Mouse (Mus musculus): ENCODE measurements around the gene Clpb.
A peak's percentile ranks its signal among the peaks of the same experiment; 100 is the strongest.

Clpb gene

GRCm38 (mm10) chr7:101821571-101822501, 158.4 kb downstream of the Clpb start:
- peak in 1 of 2 experiments; percentile 49 for DNase-seq (ENCODE audit: low spot score in 2 of 2)

DNA sequence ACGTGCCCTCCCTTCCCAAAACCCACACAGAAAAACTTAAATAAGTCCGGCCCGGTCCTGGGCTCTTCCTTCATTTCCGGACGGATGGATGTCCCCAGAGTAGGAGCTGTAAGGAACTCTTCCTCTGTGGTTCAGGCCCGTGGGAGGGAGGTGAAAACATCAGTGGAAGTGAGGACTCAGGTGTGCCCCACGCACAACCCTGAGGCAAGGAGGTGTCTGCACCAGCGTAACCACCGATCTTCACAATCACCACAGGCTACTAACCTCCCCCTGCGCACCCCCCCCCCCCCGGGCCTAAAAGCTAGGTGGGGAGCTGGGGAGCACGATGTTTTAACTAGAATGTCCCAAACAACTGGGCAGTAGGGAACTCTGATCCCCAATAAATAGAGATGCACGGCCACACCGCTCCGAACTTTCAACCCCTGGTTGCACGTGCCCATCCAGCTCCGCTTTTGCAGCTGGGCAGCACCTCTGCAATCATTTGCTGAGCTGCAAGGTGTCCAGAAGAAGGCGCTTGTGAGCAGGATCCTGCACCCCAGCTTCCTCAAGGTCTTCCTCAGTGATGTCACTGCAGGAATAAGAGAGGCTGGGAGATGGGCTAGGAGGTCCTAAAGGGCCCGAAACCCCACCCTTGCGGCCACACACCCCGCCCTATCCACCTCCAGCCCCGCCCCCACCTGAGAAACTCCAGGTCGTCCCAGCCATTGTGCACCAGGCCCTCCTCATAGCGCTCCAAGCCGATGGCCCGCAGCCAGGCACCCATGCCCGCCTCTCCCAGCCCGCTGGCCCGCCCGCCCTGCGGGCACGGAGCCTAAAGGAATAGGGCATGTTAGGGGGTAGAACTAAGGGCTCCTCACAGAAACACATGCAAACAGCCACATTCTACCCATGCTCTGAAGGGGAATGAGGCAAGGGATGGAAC, 159.7 kb downstream of the Clpb start:
- no peak for DNase-seq (ENCODE audit: low spot score in 2 of 2)

GRCm38 (mm10) chr7:101823758-101824630, 160.6 kb downstream of the Clpb start:
- no peak for DNase-seq (ENCODE audit: low spot score in 2 of 2)

DNA sequence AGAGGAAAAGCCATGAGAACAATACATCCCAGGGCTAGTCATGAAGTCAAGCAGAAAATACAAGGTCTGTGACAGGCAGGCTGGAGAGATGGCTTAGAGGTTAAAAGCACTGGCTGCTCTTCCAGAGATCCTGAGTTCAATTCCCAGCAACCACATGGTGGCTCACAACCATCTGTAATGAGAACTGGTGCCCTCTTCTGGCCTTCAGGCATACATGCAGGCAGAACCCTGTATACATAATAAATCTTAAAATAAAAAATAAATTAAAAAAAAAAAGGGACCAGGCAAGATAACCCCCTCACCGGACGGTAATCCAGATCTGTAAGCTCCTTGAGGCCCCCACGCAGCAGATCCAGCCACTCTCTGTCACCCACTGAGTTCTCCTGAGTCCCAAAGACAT, 166.9 kb downstream of the Clpb start:
- no peak for DNase-seq (ENCODE audit: low spot score in 2 of 2)

- no peak for DNase-seq (ENCODE audit: low spot score in 2 of 2)
Observed at GRCm38 (mm10) chr7:101831437-101831836, 168.0 kb downstream of the Clpb start.

DNA sequence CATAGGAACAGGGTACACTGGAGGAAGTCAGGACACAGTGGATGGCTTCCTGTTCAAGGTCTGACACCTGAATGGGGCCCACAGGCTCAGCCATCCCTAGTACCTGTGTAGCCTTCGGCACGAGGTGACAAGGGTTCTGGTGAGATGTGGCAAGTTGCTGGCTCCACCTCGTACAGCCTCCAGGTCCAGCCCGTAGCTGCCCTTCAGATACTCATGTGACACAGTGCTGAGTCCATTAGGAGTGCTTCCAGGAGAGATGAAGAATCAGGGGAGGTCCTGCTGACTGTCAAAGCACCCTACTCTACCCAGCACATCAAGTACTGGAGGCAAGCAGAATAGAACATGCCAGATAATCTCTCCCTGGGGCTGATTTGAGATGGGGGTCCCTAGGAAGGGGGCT, 168.9 kb downstream of the Clpb start:
- DNase-seq (ENCODE audit: low spot score in 2 of 2), result no peak

DNA sequence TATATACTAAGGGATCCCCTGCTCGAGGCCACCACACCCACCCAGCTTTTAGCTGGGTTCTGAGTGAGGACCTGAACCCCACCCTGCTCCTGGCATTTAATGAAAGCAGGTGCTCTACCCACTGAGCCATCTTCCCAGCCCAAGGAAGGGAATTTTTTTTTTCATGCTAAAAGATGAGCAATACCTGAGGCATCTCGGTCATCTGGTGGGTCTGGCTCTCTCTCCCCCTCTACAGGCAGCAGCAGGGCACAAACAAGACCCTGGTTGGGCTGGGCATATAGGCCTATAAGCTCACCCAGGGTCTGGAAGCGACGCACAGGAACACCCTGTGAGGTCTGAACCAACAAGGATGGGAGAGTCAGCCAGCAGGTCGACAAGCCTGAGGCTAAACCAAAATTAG, 169.9 kb downstream of the Clpb start:
- DNase-seq (ENCODE audit: low spot score in 2 of 2), result no peak

DNA sequence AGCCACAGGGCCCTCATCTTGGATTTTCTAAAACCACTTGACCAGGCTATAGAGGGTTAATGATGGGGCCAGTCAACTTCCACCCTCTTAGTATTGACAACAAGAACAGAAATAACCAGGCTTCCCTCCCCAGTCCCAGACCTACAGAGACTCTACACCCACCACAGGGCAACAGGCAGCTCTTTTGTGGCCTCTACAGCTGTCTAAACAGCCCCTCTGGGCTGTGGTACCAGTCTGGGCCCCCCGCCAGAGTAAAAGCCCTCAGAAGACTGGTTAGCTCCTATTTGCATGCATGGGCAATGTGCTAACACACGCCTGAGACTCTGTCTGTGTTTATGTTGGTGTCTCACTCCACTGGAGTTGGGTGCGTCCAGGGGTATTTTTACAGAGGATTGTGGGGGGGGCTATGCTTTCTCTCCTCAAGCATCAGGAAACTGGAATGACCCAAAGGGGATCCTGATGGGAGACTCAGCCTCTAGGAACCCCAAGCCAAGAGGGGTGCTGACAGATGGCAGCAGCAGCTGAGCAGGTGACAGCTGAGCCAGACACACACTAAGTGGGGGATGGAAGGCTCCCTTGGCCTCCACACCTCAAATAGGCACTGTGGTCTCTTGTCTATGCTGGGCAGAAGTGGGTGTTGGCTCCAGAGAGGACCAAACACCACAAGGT, 170.6 kb downstream of the Clpb start:
- no peak for DNase-seq (ENCODE audit: low spot score in 2 of 2)

DNA sequence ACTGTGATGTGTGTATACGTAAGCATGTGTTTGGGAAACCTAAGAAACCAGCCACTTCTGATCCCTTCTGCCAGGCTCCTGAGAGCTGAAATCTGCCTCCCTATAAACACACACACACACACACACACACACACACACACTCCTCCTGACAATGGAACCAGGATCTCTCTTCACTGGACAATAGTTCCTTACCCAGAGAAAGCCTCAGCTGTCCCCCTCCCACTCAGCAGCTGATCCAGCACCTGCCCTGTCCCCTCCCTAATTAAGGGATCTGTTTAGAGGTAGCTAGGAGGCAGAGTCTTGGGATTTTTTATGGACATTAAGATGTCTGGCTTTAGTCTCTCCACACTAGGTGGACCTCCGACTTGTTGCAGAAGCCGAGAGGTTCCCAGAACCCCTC, 171.5 kb downstream of the Clpb start:
- no peak for DNase-seq (ENCODE audit: low spot score in 2 of 2)

DNA sequence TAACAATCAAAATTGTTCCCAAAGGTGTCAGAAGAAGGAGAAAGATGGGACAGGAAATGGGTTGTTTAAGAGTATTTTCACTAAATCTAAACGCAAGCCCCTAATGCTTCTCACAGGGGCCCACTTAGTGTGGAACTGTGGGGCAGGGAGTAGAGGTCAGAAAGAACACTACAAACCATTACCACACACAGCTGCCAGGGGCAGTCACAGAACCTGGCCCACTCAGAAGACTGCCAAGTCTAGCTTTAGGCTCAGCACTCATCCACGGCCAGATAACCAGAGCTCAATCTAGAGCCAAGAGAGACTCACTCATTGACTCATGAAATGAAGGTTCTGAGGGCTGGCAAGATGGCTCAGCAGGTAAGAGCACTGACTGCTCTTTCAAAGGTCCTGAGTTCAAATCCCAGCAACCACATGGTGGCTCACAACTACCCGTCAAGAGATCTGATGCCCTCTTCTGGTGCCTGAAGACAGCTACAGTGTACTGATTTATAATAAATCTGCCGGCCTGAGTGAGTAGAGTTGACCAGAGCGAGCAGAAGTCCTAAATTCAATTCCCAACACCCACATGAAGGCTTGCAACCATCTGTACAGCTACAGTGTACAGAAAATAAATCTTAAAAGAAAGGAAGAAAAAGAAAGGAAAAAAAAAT, 172.2 kb downstream of the Clpb start:
- no peak for DNase-seq (ENCODE audit: low spot score in 2 of 2)

- DNase-seq (ENCODE audit: low spot score in 2 of 2), result peak; percentile 52 to 73
Observed at GRCm38 (mm10) chr7:101836271-101837153, 173.1 kb downstream of the Clpb start.

DNA sequence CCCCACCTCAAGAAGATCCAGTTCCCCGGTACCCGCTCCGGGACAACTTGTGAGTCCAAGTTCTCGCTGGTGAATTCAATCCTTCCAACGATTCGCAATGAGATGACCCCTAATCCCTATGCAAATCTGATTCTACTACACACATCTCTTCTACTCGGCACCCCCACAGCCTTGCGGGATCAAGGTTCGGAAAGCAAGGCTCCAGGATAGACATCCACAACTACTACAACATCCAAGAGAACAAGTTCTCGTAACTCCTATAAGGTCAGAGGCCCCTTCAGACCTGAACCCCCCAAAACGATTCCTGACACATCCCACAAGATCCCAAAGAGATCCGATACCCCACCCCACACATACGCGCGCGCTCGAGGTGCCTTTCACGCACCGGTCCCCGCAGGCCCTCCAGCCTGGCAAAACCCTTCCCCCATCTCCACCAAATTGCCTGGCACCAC, 173.7 kb downstream of the Clpb start:
- DNase-seq (ENCODE audit: low spot score in 2 of 2), result peak in 1 of 2 experiments; percentile 46

DNA sequence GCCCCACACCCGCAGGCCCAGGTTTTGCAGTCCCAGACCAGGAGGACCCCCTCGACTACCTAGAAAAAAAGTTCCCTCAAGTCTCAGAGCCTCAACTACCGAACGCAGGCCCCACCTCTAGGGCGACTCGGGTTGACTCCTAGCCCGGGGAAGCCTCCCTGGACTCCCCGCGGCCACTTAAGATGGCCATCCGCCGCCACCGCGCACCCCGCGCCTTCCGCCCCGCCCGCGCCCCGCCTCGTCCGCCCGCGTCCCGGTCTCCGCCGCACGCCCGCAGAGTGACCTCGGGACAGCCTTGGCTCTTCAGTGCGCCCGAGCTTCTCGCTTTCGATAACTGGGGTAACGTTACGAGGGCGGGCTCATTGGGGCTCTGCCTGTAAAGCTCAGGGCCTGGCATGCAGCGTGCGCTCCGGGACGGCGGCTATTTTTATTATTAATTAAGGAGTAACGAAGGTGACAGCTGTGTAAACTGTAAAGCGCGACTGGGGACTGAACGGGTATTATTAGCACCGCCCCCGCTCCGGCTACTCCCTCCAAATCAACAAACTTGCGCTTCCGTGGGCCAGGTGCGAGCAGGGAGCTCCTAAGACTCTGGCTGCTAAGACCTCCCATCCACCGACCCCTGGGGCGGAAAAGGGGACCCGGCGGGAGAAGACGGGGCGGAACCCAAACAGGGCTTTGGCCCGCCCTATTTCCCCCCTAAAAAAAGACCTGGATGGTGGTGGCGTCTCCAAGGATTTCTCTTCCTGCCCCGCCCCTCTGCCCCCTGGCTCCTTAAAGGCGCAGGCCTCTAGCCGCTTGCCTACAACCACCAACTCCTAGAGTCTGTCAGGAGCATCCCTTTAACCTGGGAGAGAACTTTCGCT, 174.4 kb downstream of the Clpb start, which contains the start of gene Inppl1:
Gene Inppl1, minus strand, starts transcription at position 624 of the 866 bp plus-strand sequence.
- DNase-seq (ENCODE audit: low spot score in 2 of 2), result peak; percentile 82 to 86

GRCm38 (mm10) chr7:101844186-101844585, 180.8 kb downstream of the Clpb start:
- DNase-seq (ENCODE audit: low spot score in 2 of 2), result no peak

All from urinary bladder, postnatal 4 days (tissue).